Mouse (Mus musculus) embryonic facial prominence, embryonic 14.5 days (tissue): Measurements from ENCODE around the gene Ahdc1. TPM values are rescaled to one million over a fixed set of nuclear protein-coding genes. Genes with fewer than 3 reads are reported as not detected.

ENCODE experiments used
- ATAC-seq: fragments of 200-750 bp; cut with Nextera tagmentation; 2 replicates; pipeline ENCODE4 v1.8.0; 2017; ENCODE audit warnings: low read depth, moderate number of reproducible peaks, moderate TSS enrichment
- DNase-seq: peaks from one replicate; pipeline ENCODE4 v3.0.0-alpha.2; 2015; ENCODE audit warnings: low spot score
- H3K27ac ChIP-seq: fragments of 300-500 bp; sonication (generic); replicated peaks from 2 replicates; pipeline ENCODE4 v1.5.1; 2014; ENCODE audit warnings: low read depth, mild to moderate bottlenecking, low read length, moderate library complexity
- H3K27me3 ChIP-seq: fragments of 300-500 bp; sonication (generic); replicated peaks from 2 replicates; pipeline ENCODE4 v1.6.1; 2014; ENCODE audit warnings: low read length; ENCODE audit not compliant: control insufficient read depth, insufficient read depth
- H3K36me3 ChIP-seq: fragments of 300-500 bp; sonication (generic); 2 replicates; pipeline ENCODE4 v1.6.1; 2014; ENCODE audit warnings: low read length, mixed read lengths; ENCODE audit not compliant: control insufficient read depth, insufficient read depth
- H3K4me1 ChIP-seq: fragments of 300-500 bp; sonication (generic); 2 replicates; pipeline ENCODE4 v1.6.1; 2014; ENCODE audit warnings: antibody characterized with exemption, low read length; ENCODE audit not compliant: control insufficient read depth, insufficient read depth
- H3K4me2 ChIP-seq: fragments of 300-500 bp; sonication (generic); 2 replicates; pipeline ENCODE4 v1.6.1; 2014; ENCODE audit warnings: low read depth, mild to moderate bottlenecking, low read length, moderate library complexity, mixed read lengths
- H3K4me3 ChIP-seq: fragments of 300-500 bp; sonication (generic); 2 replicates; pipeline ENCODE4 v1.5.1; 2014; ENCODE audit warnings: low read depth, mild to moderate bottlenecking, low read length
- H3K9ac ChIP-seq: fragments of 300-500 bp; sonication (generic); 2 replicates; pipeline ENCODE4 v1.6.1; 2014; ENCODE audit warnings: low read depth, mild to moderate bottlenecking, low read length, moderate library complexity, mixed read lengths
- H3K9me3 ChIP-seq: fragments of 300-500 bp; sonication (generic); 2 replicates; pipeline ENCODE4 v1.6.1; 2016; ENCODE audit warnings: low read length; ENCODE audit not compliant: control insufficient read depth
- WGBS: fragments of 180-500 bp; shearing (Covaris S2); extraction: QIAGEN DNeasy Blood & Tissue Kit; methylation state at CpG from one replicate; pipeline ENCODE4 v1.1.7; 2014; 5-methylcytosine and 5-hydroxymethylcytosine counted together
- polyA plus RNA-seq: library from polyadenylated mRNA; unstranded; fragments of >200 nt; fragmentation: Nextera tagmentation; extraction: Ambion mirVana; gene quantifications from 2 replicates; pipeline ENCODE4 v1.2.1, GENCODE M21; 2014

Ahdc1 gene
- polyA plus RNA-seq, 1 experiment from 2014 or later = 11.7 TPM

GRCm38 (mm10) chr4:133119579-133119978, 108.5 kb downstream of the Ahdc1 start:
- 79% methylated on average over 6 of the region's 6 CpGs for WGBS
- Histone ChIP-seq H3K36me3 (no peaks in the 10 kb centered on the region), H3K4me2 (no peak overlapping the region), H3K9me3 (0 out of 2 replicates have a peak, but pooled peaks cover 6% of the 10 kb centered on the region), H3K9ac (no peak overlapping the region), H3K27me3 (no peaks in the 10 kb centered on the region), H3K4me3 (no peak overlapping the region), H3K4me1 (peaks cover 34% of the 10 kb centered on the region), H3K27ac (0 out of 2 replicates have a peak overlapping the region, but pooled peaks have one; percentile 1)
- ATAC-seq = no peak
- no peak for DNase-seq

- H3K4me3 ChIP-seq = no peak overlapping the region
- H3K4me2 ChIP-seq = peak overlapping the region; percentile 10; the same call in 1 of the 2 replicates
- H3K27me3 ChIP-seq = no peaks in the 10 kb centered on the region
- H3K36me3 ChIP-seq = no peaks in the 10 kb centered on the region
- 0 out of 2 replicates have a peak, but pooled peaks cover 6% of the 10 kb centered on the region for H3K9me3 ChIP-seq
- no peak overlapping the region for H3K9ac ChIP-seq
- peak overlapping the region; percentile 50; the same call in 1 of the 2 replicates for H3K27ac ChIP-seq
- 4% methylated on average over 11 of the region's 11 CpGs for WGBS
- peaks cover 34% of the 10 kb centered on the region for H3K4me1 ChIP-seq
- DNase-seq = peak; percentile 76
- ATAC-seq = 0 out of 2 replicates have a peak, but pooled peaks have one; percentile 15
These were observed 109.8 kb downstream of the Ahdc1 start for GRCm38 (mm10) chr4:133120833-133121321.

DNA sequence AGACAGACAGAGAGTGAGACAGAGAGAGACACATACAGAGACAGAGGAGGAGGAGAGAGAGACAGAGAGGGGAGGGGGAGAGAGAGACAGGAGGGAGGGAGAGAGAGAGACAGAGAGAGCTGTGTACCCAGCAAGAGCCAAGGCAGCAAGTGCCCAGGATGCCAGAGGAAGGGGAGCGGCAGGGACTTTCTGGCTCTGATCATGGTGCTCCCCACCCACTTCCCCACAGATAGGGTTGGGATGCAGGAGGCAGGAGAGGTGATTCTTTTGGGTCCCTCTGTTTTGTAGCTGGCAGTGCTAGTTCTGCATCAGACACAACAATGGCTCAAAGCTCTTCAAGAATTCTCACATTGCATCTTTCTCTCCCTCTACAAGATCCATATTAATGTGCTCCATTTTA, 110.4 kb downstream of the Ahdc1 start:
- Histone ChIP-seq H3K9ac (no peak overlapping the region), H3K9me3 (0 out of 2 replicates have a peak, but pooled peaks cover 6% of the 10 kb centered on the region), H3K4me1 (peaks cover 30% of the 10 kb centered on the region), H3K27ac (no peak overlapping the region), H3K27me3 (no peaks in the 10 kb centered on the region), H3K4me2 (no peak overlapping the region), H3K4me3 (no peak overlapping the region), H3K36me3 (no peaks in the 10 kb centered on the region)
- no peak for DNase-seq
- 38% methylated on average over 1 of the region's 1 CpGs for WGBS
- no peak for ATAC-seq

- H3K27me3 ChIP-seq = no peaks in the 10 kb centered on the region
- H3K9ac ChIP-seq = no peak overlapping the region
- H3K4me1 ChIP-seq = peaks cover 23% of the 10 kb centered on the region
- no peak overlapping the region for H3K4me3 ChIP-seq
- ATAC-seq (no peak), DNase-seq (no peak)
- H3K27ac ChIP-seq = no peak overlapping the region
- no peaks in the 10 kb centered on the region for H3K36me3 ChIP-seq
- 0 out of 2 replicates have a peak, but pooled peaks cover 6% of the 10 kb centered on the region for H3K9me3 ChIP-seq
- no peak overlapping the region for H3K4me2 ChIP-seq
- 36% methylated on average over 5 of the region's 5 CpGs for WGBS
These were observed 111.0 kb downstream of the Ahdc1 start for GRCm38 (mm10) chr4:133121974-133122637.

- WGBS = 75% methylated on average over 3 of the region's 3 CpGs
- no peak overlapping the region for H3K4me3 ChIP-seq
- H3K27me3 ChIP-seq = no peaks in the 10 kb centered on the region
- H3K4me1 ChIP-seq = peaks cover 6% of the 10 kb centered on the region
- no peaks in the 10 kb centered on the region for H3K36me3 ChIP-seq
- H3K4me2 ChIP-seq = no peak overlapping the region
- H3K9me3 ChIP-seq = 0 out of 2 replicates have a peak, but pooled peaks cover 6% of the 10 kb centered on the region
- no peak for ATAC-seq
- no peak overlapping the region for H3K27ac ChIP-seq
- no peak for DNase-seq
- no peak overlapping the region for H3K9ac ChIP-seq
These were observed 116.0 kb downstream of the Ahdc1 start for GRCm38 (mm10) chr4:133127079-133127478.

Other genes starting within 250 kb of the Ahdc1 start
- 94.9 and 109 TPM in 2 replicates for gene Rpa2, start 242.9 kb upstream of the Ahdc1 start, polyA plus RNA-seq
- 1.3 and 2.1 TPM in 2 replicates for gene Themis2, start 214.9 kb upstream of the Ahdc1 start, polyA plus RNA-seq
- gene Ppp1r8, start 168.1 kb upstream of the Ahdc1 start, polyA plus RNA-seq = 61.3 and 67.9 TPM in 2 replicates
- gene Stx12, start 126.8 kb upstream of the Ahdc1 start, polyA plus RNA-seq = 69.2 and 73.2 TPM in 2 replicates
- 47.3 and 54.4 TPM in 2 replicates for gene Fam76a, start 88.7 kb upstream of the Ahdc1 start, polyA plus RNA-seq
- 0.48 and 0.85 TPM in 2 replicates for gene Fgr, start 37.2 kb upstream of the Ahdc1 start, polyA plus RNA-seq
- 83.4 and 92.4 TPM in 2 replicates for gene Wasf2, start 119.2 kb downstream of the Ahdc1 start, polyA plus RNA-seq
- gene Cd164l2, start 200.9 kb downstream of the Ahdc1 start, polyA plus RNA-seq = 2.5 and 3.8 TPM in 2 replicates
- 0.18 and 0.19 TPM in 2 replicates for gene Gpr3, start 201.3 kb downstream of the Ahdc1 start, polyA plus RNA-seq
- 6.0 and 7.9 TPM in 2 replicates for gene Map3k6, start 229.6 kb downstream of the Ahdc1 start, polyA plus RNA-seq